Mouse (Mus musculus) adrenal gland, postnatal 4 days (tissue): ENCODE measurements at regions not wholly inside any gene's neighbourhood (a gene's known extent, or its start where the extent isn't known, plus 50 kb on each side); places are given as distances from the start of the nearest gene placed in this dataset.

ENCODE experiments used
- DNase-seq, 2 experiments: peaks; one replicate each; pipeline ENCODE4 v3.0.0; 2021 to 2022; ENCODE audit warnings: low spot score in 2 of 2, mixed read lengths in 2 of 2

DNA sequence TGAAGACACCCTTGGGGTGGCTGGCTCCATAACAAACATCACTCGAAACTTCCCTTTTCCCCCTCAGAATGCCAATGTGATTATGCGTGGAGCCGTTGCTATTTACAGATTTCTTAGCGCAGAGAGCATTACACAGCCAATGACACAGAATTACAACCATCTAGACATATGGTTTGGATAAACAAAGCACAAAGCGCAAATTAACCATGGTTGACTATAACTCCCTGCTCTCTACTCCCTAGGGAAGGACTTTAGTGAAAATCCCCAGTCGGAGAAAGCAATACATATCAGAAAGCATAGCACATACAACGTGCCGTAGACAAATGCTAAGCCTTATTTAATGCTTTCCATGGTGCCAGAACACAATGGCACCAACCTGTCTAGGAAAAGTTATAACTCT, 131.8 kb downstream of the Tshz3 start:
- no peak for DNase-seq

DNA sequence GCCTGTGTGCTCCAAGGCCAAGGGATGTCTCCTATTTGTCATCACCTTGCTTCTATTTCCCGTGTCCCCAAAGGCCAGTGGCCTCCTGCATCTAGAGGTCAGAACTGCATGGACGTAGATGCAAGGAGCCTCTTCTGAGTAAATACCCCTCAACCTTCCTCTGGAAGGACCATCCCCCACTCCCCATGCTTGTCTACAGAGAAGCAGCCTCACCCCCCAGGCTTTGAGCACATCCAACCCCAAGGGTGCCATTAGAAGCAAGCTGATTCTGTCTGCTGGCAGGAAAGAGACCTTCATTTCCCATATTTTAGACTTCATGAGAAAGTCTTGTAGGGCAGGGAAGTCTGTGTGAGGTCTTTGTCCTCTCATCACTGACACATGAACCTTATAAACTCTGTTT, 132.2 kb downstream of the Tshz3 start:
- DNase-seq = no peak

DNA sequence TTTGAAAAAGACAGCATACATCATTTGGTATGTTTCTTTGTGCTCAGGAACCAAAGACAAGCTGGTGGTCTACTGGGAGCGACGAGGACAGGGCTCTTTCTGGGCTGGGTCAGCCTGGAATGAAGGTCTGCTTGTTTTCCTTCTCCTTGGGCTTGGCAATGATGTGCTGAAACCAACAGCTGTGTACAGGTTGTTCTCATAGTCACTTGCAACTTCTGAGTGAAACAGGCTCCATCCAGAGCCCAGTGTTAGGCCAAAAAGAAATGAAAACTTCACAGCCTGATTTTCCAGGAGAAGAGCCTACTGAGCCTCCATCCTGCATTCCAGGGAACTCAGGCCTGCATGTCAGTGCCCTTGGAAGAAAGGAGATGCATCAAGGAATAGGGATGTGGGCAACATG, 150.4 kb downstream of the Tshz3 start:
- no peak for DNase-seq

DNA sequence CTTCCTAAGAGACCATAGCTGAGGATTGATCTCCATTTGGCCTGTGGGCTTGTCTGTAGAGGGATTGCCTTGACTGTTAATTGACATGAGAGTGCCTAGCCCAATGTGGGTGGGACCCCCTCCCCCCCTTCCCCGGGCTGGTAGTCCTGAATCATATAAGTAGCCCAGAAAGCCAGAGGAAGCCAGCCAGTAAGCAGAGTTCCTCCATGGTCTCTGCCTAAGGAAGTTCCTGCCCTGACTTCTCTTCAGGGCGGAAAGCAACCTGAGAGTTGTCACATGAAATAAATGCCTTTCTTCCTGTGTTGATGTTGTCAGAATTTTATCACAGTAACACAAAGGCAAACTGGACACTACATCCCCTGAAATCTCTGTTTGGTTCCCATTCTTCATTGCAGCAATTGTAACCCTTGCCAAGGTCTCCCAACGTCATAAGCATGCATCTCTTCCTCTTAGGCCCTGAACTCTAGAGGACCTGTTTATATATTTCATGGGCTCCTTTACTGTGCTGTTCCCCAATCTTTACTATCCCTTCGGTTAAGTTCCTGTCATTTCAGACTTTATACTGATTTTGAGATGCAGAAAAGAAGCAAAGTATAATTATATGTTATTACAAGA, 153.5 kb downstream of the Tshz3 start:
- no peak for DNase-seq

DNA sequence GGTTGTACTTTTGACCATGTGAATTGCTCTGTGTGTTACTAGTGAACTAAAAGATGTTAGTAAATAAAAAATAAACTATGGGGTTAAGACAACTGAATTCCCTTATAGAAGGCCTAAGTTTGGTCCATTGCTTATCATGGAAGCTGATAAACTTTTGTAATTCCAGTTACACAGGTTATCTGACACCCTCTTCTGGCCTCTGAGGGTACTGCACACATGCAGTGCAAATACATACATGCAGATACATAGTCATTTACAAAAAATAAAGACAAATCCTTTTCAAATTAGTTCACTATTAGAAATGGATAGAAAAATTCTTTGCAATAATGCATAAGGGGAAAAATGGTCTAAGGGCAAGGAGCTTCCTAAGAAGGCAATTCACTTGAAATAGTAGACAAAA, 156.4 kb downstream of the Tshz3 start:
- DNase-seq = no peak

DNA sequence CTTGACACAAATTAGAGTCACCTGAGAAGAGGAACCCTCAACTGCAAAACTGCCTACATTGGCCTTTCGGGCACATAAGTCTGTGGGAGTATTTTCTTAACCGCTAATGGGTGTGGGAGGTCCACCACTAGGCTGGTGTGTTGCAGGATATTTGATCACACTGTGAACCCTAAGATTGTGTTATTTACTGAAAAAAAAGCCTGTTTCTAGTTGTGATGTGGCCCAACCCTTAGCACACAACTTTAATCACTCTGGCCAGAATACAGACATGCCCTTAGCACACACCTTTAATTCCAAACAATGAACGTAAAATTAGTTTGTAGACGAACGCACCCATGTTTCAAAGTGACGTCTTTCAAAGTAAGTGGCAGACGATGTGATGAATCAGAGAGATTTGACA, 161.5 kb downstream of the Tshz3 start:
- DNase-seq = no peak

DNA sequence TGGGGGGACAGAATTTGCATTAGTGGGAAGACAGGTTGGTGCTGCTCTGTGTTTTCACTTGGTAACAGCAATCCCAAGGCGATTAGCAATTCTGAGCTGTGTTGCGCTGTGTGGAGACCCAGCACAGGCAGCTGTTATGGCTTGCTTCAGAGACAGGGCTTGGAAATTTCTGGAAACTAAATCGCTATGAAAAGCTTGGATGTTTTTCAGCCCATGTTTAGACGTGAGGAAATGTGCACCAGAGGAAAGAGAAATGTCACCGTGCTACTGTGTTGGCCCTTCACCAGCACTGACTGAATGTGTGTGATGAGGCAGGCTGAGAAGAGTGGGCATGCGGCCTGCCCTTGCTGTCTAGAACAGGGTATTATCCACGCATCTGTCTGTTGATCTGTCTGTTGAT, 164.6 kb downstream of the Tshz3 start:
- DNase-seq = no peak

DNA sequence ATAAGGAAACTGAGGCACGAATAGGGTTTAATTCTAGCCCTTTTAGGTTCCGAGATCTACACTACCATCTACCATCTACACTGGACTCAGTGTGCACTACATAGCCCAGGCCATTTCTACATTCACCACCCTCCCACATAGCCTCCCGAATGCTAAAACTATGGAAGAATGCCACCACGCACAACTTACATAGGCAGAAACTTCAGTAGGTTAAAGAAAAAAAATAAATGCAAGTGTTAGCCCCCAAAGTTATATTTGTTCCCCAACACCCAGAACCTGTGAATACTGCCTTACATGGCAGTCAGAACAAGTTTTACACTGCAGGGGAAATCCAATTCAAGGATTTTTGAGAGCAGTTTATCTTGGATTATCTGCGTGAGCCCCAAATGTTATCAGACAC, 165.8 kb downstream of the Tshz3 start:
- no peak for DNase-seq

DNA sequence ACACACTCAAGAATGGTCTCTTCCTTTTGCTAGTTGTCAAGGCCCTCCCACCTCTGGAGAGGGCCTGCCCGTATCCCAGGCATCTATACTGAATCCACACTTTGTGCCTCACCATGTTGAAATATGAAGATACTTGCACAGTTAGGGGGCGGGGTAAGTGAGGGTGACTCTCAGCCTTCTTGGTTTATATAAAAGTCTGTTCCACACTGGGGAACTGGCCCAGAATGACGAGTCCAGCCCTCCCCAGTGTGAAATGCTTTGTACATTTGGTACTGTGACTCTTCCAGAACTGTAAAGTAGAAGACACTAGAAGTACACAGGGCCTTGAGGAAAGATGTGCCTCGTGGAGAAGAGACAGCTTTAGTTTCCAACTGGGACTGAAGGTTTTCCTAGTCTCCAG, 166.8 kb downstream of the Tshz3 start:
- DNase-seq = no peak

DNA sequence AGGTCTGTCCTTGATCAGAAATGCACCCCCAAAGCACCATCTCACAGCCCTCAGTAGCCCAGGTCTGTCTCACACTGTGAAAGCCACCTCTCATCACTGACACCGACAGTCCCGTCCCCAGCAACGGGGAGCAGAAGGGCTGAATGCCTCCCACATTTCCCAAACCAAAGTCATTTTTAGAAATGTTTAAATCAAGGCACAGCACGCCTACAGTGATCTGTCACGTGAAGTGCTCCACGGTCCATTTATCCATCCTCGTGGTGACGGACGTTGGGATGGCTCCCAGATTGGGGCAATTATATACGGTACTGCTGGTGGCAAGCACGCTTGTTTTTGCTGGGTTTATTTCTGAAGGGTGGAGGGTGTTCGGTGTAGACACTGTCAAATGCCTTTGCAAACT, 168.7 kb downstream of the Tshz3 start:
- DNase-seq = no peak

DNA sequence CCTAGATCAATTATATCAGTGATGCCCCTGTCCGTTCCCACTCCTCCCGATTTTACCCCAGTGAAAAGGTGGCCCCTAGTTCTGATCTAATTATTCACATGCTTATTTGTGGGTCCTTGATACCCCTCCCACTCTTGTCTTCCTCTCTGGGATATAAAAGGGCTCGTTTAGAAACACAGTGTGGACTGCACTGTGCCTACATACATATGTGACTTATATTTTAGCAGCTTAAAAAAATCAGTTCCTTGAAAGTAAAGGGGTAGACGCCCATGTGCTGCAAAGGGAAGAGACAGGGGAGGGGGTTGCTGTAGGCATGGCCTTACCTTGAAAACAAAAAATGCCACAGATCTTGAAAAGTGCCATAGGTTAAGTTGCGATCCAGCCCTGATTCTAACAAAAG, 176.1 kb downstream of the Tshz3 start:
- no peak for DNase-seq

DNA sequence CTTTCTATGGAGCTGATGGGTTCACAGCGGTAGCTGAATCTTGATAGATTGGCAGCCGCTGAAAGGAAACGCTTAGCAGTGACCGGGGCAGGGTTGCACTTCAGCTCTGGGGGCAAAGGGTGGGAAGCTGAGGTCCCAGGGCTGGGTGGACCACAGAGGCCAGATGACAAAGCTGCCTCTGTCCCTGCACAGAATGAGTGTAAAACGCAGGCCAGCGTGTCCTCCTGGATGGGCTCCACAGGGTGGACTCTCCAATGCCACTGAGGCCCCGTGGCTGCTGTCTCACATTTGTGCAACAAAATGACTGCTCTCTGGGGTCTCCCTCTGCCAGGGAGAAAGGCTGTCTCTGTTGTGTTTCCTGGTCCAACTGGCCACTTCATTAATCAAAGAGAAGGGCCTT, 179.8 kb downstream of the Tshz3 start:
- DNase-seq = no peak

DNA sequence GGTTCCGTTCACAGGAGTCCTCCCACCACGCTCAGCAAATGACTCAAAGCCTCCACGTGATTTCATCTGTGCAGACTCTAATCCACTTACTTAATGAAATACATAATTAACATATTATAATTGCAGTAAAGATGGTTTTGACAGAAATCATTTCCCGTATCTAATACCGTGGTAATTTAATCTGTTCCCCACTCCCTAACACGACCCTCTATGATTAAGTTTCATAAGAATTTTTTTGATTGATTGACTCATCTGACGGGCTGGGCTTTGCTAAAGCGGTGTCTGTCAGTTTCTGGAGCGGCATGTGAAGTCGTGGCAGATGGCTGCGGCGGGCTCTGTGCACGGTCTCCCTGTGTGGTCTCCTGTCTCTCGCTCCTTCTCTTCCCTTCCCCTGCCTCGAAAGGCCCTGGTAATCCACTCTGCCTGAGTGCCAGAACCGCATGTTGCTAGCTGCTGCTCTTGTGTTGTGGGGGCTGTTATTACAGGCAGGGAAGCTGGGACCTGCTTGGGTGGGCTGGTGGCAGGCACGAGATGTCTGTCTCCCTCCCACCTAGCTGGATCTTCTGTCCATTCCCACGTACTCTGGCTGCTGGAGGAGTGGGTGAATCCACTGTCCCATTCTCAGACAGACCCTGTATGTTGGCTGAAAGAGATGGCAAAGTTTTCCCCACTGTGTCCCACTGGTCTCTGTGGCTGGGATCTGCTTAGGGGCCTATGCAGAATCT, 195.0 kb downstream of the Tshz3 start:
- DNase-seq = no peak

DNA sequence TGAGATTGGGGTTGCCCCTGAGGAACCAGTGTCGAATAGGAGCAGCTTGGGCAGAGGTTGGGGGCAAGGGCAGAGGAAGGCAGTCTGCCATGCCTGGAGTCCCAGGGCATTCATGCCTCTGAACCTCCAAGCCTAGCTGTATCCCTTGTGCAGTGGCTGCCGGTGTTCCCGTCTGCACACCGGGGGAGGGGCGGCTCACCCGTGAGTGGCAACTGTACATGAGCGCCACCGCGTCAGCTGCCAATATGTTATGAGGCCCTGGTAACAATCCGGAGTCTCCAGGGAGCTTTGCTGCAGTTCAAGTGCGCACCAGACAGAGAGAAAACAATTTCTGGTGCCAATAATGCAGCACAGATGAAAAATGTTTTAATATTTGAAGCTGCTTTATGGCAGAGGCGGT, 198.4 kb downstream of the Tshz3 start:
- DNase-seq = no peak

DNA sequence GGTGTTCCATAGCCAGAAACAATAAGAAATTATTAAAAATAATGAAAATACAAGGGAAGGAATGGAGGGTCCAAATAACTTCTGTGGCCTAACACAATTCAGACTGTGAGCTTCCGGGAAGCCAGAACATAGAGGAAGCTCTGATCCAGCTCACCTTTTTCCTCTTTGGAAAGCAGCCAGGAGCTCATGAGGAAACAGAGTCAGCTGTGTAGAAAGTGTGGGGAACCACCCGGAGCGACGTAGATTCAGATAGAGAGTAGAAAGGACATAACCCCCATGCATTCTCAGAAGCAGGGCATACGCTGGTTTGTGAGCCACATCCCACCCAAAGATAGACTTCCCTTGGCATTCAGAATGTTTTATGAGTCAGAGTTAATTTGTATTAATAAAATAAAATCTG, 203.6 kb downstream of the Tshz3 start:
- no peak for DNase-seq

DNA sequence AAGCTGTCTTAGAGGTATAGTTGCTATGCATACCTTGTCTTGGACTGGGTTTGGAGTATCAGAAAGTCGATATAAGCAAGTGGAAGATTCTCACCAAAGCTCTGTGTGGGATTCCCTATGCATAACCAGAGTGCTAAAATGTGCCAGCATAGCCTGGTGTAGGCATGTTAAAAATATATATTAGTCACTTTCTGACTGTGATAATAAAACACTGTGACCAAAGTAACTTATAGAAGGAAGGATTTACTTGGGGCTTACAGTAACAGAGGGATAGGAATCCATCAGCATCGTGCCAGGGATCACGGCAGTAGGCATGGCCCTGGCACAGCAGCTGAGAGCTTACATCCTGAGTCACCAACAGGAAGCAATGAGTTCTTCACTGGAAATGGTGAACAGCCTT, 215.4 kb downstream of the Tshz3 start:
- DNase-seq = no peak

DNA sequence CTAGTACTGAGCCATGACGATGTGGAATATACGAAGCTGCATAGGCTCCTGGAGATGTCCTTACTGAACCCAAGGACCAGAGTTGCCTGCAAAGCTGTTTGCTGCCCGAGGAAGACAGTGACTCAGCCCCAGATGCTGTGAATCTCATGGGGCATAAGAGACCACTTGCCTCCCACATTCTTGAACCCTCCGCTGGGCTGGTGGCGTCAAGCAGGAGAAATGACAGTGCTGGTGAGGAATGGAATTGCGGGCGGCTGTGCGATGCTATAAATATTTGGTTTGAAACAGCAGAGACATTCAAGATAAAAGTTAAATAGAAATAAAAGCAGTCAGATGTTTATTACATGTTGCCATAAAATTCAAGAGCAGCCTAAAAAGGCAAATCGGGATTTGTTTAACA, 216.3 kb downstream of the Tshz3 start:
- DNase-seq = no peak

DNA sequence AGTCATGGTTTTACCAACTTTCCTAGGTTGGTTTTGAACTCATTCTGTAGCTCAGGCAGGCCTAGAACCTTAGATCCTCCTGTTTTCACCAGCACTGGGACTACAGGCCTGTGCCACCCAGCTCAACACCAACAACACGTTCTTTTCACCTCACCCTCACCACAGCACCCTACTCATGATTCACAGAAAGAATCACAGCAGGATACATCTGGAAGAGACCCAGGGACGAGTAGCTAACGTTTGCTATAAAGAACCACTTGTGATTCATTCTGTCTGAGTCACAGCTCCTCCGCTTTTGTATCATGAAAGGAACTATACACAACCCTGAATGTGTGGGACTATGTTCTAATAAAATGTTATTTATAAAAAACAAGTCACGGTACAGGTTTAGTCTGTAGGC, 217.3 kb downstream of the Tshz3 start:
- no peak for DNase-seq

DNA sequence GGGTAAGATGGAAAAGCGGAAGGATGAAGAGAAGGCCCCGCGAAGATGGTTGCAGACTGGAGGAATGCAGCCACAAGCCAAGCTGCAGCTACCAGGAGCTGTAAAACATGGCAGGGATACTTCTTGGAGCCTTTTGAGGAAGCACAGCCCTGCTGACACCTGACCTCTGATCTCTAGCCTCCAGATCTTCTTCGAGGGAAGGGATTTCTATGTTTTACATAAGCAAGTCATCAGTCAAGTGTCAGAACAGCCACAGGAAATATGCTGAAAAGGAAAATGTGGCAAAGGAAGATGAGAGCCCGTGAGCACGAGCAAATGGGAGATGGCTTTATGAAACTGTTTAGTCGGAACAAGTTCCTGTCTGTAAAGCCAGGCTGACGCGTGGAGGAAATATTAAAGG, 219.1 kb downstream of the Tshz3 start:
- no peak for DNase-seq

DNA sequence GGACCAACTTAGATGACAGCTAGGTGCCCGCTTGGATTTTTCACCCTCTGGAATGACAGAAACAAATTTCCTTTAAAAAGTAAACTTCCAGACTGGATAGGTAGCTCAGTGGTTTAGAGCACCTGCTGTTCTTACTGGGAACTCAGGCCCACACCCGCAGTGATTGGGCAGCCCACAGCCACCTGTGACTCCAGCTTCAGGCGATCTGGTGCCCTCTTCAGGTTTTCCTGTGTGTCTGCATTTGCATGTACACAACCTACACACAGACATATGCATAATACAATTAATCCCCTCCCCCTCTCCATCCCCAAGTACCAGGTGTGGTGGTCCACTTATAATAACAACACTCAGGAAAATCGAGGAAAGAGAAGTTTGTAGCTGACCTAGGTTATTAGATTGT, 221.5 kb downstream of the Tshz3 start:
- no peak for DNase-seq

DNA sequence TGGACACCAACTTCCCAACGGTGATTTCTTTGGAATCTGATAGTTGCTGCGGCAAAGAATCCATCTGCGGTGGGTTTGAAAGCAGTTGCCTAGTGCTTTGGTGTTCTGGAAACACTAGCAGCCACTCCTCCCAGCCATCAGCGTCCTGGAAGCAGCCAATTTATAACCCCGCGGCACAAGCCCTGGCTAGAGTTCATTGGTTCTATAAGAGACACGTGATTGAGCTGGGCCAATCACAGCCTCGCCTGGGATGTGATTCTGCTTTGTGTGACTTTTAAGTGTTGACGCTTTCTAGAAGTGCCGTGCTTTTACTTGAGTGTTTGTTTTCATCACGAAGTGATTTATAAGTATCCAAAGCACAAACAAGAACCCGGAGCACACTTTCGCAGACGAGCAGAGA, 223.1 kb downstream of the Tshz3 start:
- DNase-seq = no peak

DNA sequence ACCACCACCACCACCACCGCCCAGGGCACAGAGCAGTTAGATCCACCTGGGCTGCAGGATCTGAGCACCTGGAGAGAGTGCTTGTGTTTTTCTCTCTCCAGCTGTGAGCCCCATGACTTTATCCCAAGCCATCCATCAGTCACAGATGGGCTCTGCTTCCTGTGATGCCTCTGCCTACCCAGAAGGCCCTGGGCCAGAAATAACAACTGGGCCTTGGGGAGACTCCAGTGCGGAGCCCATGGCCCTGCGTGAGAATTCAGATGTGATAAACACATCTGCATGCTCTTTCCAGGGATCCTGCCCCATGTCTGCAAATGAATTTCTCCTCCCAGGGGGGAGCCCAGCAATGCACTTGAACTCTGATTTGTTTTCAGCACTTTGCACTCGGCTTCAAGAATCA, 235.6 kb downstream of the Tshz3 start:
- no peak for DNase-seq

DNA sequence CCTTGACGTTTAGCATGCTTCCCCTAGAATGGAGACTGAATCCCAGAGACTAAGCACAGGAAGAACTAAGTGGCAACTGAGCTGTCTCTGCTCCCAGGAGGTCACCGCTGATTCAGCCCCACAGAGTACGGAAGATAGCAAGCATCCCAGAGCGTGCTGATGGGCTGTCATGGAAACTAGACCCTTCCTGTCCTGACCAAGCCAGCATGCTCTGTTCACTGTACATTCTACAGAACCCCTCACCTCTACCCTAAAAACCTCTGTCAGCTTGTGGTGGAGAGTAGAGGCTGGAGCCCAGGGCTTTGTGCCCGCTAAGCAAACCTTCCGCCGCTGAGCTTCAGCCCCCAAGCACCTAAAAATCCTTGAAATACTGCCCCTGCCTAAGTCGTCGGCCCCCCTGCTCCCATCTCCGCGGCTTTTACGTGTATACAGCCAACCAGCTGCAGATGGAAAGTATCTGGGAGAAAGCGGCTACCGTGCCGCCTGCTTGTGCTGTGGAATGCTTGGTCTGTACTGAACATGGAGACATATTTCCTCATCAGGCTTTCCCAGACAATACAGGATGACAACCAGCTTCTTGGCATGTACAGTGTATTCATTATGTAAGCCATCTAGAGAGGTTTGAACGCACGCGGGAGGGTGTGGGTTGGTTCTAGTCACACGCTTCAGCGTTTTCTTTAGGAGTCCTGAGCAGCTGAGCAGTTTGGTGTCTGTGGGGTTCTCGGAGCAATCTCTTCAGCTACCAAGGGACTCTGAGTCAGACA, 237.1 kb downstream of the Tshz3 start:
- no peak for DNase-seq
